Mouse (Mus musculus) spleen, adult 2 months (tissue): Measurements from ENCODE around the gene Isx.

Experiments
- CTCF ChIP-seq: fragments of 200-500 bp; IDR thresholded peaks from 2 replicates; pipeline ENCODE4 v1.5.1; 2011; ENCODE audit warnings: mild to moderate bottlenecking, inconsistent platforms; ENCODE audit not compliant: insufficient read depth, insufficient read length, insufficient replicate concordance; ENCODE audit errors: extremely low read depth
- POLR2A ChIP-seq: fragments of 200-500 bp; IDR thresholded peaks from 2 replicates; pipeline ENCODE4 v1.6.1; 2011; ENCODE audit warnings: low read depth, low read length, inconsistent platforms

DNA sequence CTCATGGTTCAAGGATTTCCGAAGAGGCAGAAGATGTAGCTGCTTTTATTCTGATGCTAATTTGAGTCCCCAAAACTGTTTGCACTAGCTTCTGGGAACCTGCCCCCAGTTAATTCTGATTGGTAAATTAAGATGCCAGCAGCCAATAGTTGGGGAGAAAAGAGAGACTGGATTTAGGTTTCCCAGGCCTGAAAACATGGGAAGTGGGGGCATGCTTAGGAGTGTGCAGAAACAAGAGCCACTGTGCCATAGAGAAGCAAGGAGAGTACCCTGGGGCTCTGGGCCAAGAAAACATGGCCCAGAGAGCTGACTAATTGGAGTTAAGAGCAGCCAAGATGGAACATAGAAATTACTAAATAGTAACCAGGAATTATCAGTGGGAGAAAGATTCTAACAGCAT, 33.4 kb downstream of the Isx start:
- no peak for TF ChIP-seq CTCF
- no peak for TF ChIP-seq POLR2A
